Mouse (Mus musculus) forebrain, embryonic 11.5 days (tissue): ENCODE measurements around the gene Guca1b. TPM values are rescaled to one million over a fixed set of nuclear protein-coding genes. Genes with fewer than 3 reads are reported as not detected.
A peak's percentile ranks its signal among the peaks of the same experiment; 100 is the strongest.

Experiments
- ATAC-seq: fragments of 200-750 bp; cut with Nextera tagmentation; replicated peaks from 2 replicates; pipeline ENCODE4 v1.8.0; 2017; ENCODE audit warnings: moderate TSS enrichment; ENCODE audit not compliant: low FRiP score
- DNase-seq: peaks from one replicate; pipeline ENCODE4 v3.0.0-alpha.2; 2017; ENCODE audit warnings: low spot score
- H3K27ac ChIP-seq: fragments of 300-500 bp; sonication (generic); 2 replicates; pipeline ENCODE4 v1.5.1; 2014; ENCODE audit warnings: low read depth, low read length
- H3K27me3 ChIP-seq: fragments of 300-500 bp; sonication (generic); 2 replicates; pipeline ENCODE4 v1.6.1; 2014; ENCODE audit warnings: mild to moderate bottlenecking, low read length, mixed read lengths; ENCODE audit not compliant: control insufficient read depth, insufficient read depth
- H3K36me3 ChIP-seq: fragments of 300-500 bp; sonication (generic); 2 replicates; pipeline ENCODE4 v1.6.1; 2014; ENCODE audit warnings: mild to moderate bottlenecking, low read length, moderate library complexity, mixed read lengths; ENCODE audit not compliant: control insufficient read depth, insufficient read depth
- H3K4me1 ChIP-seq: fragments of 300-500 bp; sonication (generic); replicated peaks from 2 replicates; pipeline ENCODE4 v1.6.1; 2014; ENCODE audit warnings: low read length, mixed read lengths; ENCODE audit not compliant: control insufficient read depth, insufficient read depth
- H3K4me2 ChIP-seq: fragments of 300-500 bp; sonication (generic); 2 replicates; pipeline ENCODE4 v1.6.1; 2014; ENCODE audit warnings: low read depth, mild to moderate bottlenecking, low read length, moderate library complexity, mixed read lengths; ENCODE audit not compliant: severe bottlenecking
- H3K4me3 ChIP-seq: fragments of 300-500 bp; sonication (generic); 2 replicates; pipeline ENCODE4 v1.5.1; 2014; ENCODE audit warnings: low read depth, low read length
- H3K9ac ChIP-seq: fragments of 300-500 bp; sonication (generic); 2 replicates; pipeline ENCODE4 v1.6.1; 2014; ENCODE audit warnings: low read length
- H3K9me3 ChIP-seq: fragments of 300-500 bp; sonication (generic); 2 replicates; pipeline ENCODE4 v1.6.1; 2016; ENCODE audit warnings: low read length, mixed read lengths; ENCODE audit not compliant: control insufficient read depth
- WGBS: fragments of 180-500 bp; shearing (Covaris S2); extraction: QIAGEN DNeasy Blood & Tissue Kit; methylation state at CpG from one replicate; pipeline ENCODE4 v1.1.7; 2014; 5-methylcytosine and 5-hydroxymethylcytosine counted together
- polyA plus RNA-seq: library from polyadenylated mRNA; unstranded; fragments of >200 nt; fragmentation: Nextera tagmentation; extraction: Ambion mirVana; gene quantifications from 2 replicates; pipeline ENCODE4 v1.2.1, GENCODE M21; 2014

The Guca1b gene
- polyA plus RNA-seq, 1 experiment from 2014 or later = 0.48 TPM

DNA sequence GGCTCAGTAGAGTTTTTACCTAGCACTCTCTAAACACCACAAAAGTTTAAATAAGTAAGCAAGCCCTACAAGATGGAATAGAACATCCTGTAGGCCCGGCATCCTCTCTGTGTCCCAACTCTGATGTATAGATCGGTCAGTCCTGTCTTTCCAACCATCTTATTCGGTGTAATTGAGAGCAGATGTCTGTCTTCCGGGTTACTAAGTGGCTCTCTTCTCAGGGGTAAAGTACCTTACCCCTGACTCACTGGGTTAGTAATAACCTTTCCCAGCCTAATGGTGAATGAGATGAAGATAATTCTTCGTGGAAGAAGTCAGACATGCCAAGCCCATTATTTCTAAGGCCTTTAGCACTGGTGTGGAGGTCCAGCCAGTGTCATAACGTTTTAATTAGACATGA lies 11.2 kb upstream of the Guca1b start:
- H3K4me2 ChIP-seq = no peak overlapping the region
- no peaks in the 10 kb centered on the region for H3K9me3 ChIP-seq
- H3K27ac ChIP-seq = no peak overlapping the region
- H3K36me3 ChIP-seq = no peaks in the 10 kb centered on the region; the same call in none of the 2 replicates
- 83% methylated on average over 6 of the region's 6 CpGs for WGBS
- no peaks in the 10 kb centered on the region for H3K27me3 ChIP-seq
- no peak overlapping the region for H3K4me3 ChIP-seq
- H3K9ac ChIP-seq = no peak overlapping the region
- ATAC-seq (no peak), DNase-seq (no peak)
- peaks cover 2% of the 10 kb centered on the region; the same call in 1 of the 2 replicates for H3K4me1 ChIP-seq

DNA sequence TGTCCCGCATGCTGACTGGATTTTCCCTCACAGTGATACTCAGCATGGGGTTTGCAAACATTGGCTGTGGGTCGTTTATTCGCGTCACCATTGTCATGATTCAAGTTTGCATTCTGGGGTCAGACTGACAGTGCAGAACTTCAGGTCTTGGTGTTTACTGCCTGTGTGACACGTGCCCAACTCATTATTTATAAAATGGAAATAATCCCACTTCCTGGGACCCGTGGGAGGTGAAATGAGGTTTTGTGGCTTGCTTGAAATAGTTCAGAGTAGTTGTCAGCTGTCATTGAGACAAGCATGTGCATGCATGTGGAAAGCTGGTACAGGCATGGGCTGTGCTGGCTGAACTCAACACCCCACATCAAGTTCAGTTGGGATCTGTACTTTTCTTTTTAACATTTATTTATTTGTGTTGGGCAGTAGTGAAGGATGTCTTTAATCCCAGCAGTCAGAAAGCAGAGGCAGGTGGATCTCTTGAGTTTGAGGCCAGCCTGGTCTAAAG lies 8.4 kb upstream of the Guca1b start:
- no peak overlapping the region for H3K27ac ChIP-seq
- no peaks in the 10 kb centered on the region for H3K9me3 ChIP-seq
- no peak for DNase-seq
- no peaks in the 10 kb centered on the region; the same call in none of the 2 replicates for H3K36me3 ChIP-seq
- no peak for ATAC-seq
- WGBS = 89% methylated on average over 6 of the region's 6 CpGs
- H3K4me3 ChIP-seq = no peak overlapping the region
- H3K27me3 ChIP-seq = no peaks in the 10 kb centered on the region
- H3K9ac ChIP-seq = no peak overlapping the region
- H3K4me1 ChIP-seq = 0 out of 2 replicates have a peak, but pooled peaks cover 1% of the 10 kb centered on the region
- H3K4me2 ChIP-seq = no peak overlapping the region

DNA sequence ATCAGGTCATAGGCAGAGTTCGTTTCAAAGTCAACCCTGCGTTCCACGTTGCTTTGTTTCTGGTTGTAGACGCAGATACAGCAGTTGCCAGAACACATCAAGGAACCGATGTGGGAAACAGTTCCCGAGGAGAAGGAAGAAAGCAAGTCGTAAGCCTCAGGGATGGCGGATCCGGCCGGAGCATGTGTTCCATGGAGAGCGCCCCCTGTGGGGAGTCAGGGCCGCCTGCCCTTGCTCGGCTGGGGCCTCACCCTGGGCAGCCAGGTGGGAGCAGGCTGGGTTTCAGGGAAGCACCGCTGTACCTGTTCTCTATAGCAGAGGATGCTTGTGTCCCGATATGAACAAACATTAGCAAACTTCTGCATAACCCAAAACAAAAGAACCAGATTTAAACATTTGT lies 7.1 kb upstream of the Guca1b start:
- no peaks in the 10 kb centered on the region; the same call in none of the 2 replicates for H3K36me3 ChIP-seq
- H3K4me3 ChIP-seq = no peak overlapping the region
- no peak for ATAC-seq
- H3K27me3 ChIP-seq = no peaks in the 10 kb centered on the region
- no peaks in the 10 kb centered on the region for H3K9me3 ChIP-seq
- 81% methylated on average over 15 of the region's 15 CpGs for WGBS
- H3K4me2 ChIP-seq = no peak overlapping the region
- no peak overlapping the region for H3K9ac ChIP-seq
- no peak for DNase-seq
- 0 out of 2 replicates have a peak, but pooled peaks cover 3% of the 10 kb centered on the region for H3K4me1 ChIP-seq
- no peak overlapping the region for H3K27ac ChIP-seq

DNA sequence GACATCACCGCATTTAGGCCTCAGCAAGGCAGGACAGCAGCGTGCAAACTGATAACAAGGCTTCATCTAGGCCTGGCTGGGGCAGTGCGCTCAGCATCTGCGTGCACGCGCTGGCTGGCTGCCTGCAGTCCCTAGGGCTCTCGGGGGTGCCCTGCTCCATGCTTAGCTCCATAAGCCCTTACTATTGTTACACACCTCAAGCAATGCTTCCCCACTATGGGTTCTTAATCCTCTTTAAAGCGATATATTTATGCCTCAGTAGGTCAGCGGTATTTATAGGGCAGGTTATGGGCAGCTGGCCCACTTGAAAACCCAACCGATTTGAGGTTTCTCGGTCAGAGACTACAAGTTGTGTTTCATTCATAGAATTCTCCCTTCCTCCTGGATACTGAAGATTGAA lies 3.3 kb upstream of the Guca1b start:
- no peaks in the 10 kb centered on the region for H3K27me3 ChIP-seq
- 44% methylated on average over 11 of the region's 11 CpGs for WGBS
- H3K4me3 ChIP-seq = no peak overlapping the region
- H3K27ac ChIP-seq = no peak overlapping the region
- no peaks in the 10 kb centered on the region; the same call in 1 of the 2 replicates for H3K9me3 ChIP-seq
- 0 out of 2 replicates have a peak, but pooled peaks cover 3% of the 10 kb centered on the region for H3K4me1 ChIP-seq
- no peak overlapping the region for H3K4me2 ChIP-seq
- ATAC-seq (no peak), DNase-seq (no peak)
- no peak overlapping the region for H3K9ac ChIP-seq
- no peaks in the 10 kb centered on the region; the same call in 1 of the 2 replicates for H3K36me3 ChIP-seq

DNA sequence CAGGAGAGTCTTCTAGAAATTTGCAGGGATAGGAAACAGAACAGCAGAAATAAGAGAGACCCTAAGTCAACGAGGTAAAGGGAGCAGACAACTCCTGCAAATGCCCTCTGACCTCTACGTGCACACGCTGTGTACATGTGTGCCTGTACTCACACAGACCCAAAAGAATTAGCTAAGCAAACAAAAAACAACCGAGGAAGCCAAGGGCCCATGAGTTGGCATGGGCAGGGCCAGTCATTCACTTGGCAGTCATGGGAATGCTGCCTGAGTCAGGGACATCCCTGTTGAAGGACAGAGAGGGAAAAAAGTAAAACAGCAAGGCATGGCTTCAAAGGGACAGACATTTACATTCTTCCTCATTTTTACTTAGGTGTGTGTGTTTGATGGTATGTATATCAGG lies 1.9 kb upstream of the Guca1b start:
- ATAC-seq = no peak
- DNase-seq = no peak
- H3K36me3 ChIP-seq = no peaks in the 10 kb centered on the region; the same call in 1 of the 2 replicates
- H3K4me2 ChIP-seq = no peak overlapping the region
- H3K27me3 ChIP-seq = no peaks in the 10 kb centered on the region
- no peak overlapping the region for H3K27ac ChIP-seq
- H3K4me1 ChIP-seq = 0 out of 2 replicates have a peak, but pooled peaks cover 3% of the 10 kb centered on the region
- H3K4me3 ChIP-seq = no peak overlapping the region
- no peaks in the 10 kb centered on the region; the same call in 1 of the 2 replicates for H3K9me3 ChIP-seq
- 91% methylated on average over 4 of the region's 4 CpGs for WGBS
- no peak overlapping the region for H3K9ac ChIP-seq

DNA sequence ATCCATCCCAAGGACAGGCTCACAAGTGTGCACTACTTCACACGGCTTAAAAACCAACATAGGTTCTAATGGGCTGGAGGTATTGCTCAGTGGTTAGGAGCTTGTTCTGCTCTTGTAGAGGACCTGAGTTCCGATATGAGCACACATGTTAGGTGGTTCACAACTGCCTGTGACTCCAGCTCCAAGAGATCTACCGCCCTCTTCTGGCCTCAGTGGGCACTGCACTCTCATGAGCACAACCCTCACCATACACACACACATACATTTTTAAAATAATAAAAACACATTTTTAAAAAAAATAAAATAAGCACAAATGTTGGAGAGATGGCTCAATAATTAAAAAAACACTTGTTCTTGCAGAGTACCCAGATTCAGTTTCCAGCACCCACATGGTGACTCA lies 1.1 kb upstream of the Guca1b start:
- H3K4me2 ChIP-seq = no peak overlapping the region
- no peak for DNase-seq
- 0 out of 2 replicates have a peak, but pooled peaks cover 3% of the 10 kb centered on the region for H3K4me1 ChIP-seq
- 89% methylated on average over 3 of the region's 3 CpGs for WGBS
- ATAC-seq = no peak
- no peak overlapping the region for H3K4me3 ChIP-seq
- H3K36me3 ChIP-seq = no peaks in the 10 kb centered on the region; the same call in 1 of the 2 replicates
- no peaks in the 10 kb centered on the region for H3K27me3 ChIP-seq
- no peaks in the 10 kb centered on the region; the same call in 1 of the 2 replicates for H3K9me3 ChIP-seq
- H3K9ac ChIP-seq = no peak overlapping the region
- H3K27ac ChIP-seq = no peak overlapping the region

DNA sequence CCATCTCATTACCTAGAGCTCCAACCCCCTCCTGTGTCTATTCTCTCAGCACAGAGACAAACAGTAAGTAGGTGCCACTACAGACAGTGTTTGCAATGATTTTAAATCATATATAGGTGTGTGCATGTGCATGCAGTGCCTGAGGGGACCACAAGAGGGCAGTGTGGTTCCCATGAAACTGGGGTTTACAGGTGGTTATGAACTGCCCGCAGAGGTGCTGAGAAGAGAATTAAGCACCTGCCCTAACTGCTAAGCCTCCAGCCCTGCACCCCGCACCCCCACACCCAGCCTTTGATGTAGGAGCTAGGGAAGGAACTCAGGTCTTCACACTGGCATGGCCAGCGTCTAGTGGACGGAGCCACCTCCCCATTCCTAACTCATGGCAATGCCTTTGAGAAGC lies 1.5 kb downstream of the Guca1b start:
- peak; percentile 65 for DNase-seq
- H3K4me3 ChIP-seq = no peak overlapping the region
- ATAC-seq = no peak
- no peaks in the 10 kb centered on the region for H3K27me3 ChIP-seq
- 73% methylated on average over 4 of the region's 4 CpGs for WGBS
- no peak overlapping the region for H3K9ac ChIP-seq
- no peaks in the 10 kb centered on the region for H3K36me3 ChIP-seq
- H3K9me3 ChIP-seq = no peaks in the 10 kb centered on the region; the same call in 1 of the 2 replicates
- H3K4me2 ChIP-seq = no peak overlapping the region
- 0 out of 2 replicates have a peak, but pooled peaks cover 3% of the 10 kb centered on the region for H3K4me1 ChIP-seq
- H3K27ac ChIP-seq = no peak overlapping the region

DNA sequence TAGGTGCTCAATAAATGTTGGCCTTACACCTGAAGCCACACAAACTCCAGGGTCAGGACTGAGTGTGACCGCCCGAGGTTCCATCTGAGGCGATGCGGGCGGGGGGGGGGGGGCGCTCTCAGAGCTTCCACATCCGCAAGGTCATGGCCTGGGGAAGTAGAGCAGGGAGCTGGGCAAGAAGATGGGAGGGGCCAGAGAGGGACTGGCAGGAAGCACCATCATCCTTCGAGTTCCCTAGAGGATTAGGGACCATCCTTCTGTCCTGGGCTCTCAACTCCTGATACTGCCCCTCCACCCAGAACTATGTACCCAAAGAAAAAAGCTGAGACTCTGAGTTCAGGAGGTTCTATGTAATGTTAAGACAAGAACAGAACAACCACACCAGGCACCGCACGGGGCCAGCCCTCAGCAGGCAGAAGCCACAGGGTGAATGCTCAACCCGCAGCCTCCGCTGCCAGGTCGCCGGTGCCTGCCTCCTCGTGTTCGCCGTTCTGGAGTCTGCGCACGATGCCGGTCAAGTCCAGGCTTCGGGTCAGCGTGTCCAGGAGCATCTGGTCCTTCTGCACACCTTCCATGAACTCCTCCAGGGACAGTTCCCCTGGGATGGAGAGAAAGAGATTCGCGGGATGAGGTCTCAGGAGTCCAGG lies 9.2 kb downstream of the Guca1b start:
- Histone ChIP-seq H3K4me1 (no peaks in the 10 kb centered on the region; the same call in 1 of the 2 replicates), H3K4me2 (0 out of 2 replicates have a peak overlapping the region, but pooled peaks have one; percentile 34), H3K27me3 (peaks cover 18% of the 10 kb centered on the region), H3K9me3 (no peaks in the 10 kb centered on the region), H3K27ac (no peak overlapping the region), H3K36me3 (no peaks in the 10 kb centered on the region), H3K9ac (no peak overlapping the region), H3K4me3 (no peak overlapping the region)
- ATAC-seq = no peak
- no peak for DNase-seq
- 26% methylated on average over 23 of the region's 24 CpGs for WGBS
